Mouse (Mus musculus) lung, postnatal 0 days (tissue): ENCODE measurements at regions not wholly inside any gene's neighbourhood (a gene's known extent, or its start where the extent isn't known, plus 50 kb on each side); places are given as distances from the start of the nearest gene placed in this dataset.

Experiments
- ATAC-seq: fragments of 200-750 bp; cut with Nextera tagmentation; 2 replicates; pipeline ENCODE4 v1.8.0; 2017; ENCODE audit warnings: moderate library complexity
- DNase-seq: peaks from one replicate; pipeline ENCODE4 v3.0.0-alpha.2; 2016; ENCODE audit warnings: low spot score
- H3K27ac ChIP-seq: fragments of 300-500 bp; sonication (generic); 2 replicates; pipeline ENCODE4 v1.5.1; 2014; ENCODE audit warnings: antibody characterized with exemption, mild to moderate bottlenecking, low read length, mixed read lengths
- H3K27me3 ChIP-seq: fragments of 300-500 bp; sonication (generic); replicated peaks from 2 replicates; pipeline ENCODE4 v1.6.1; 2014; ENCODE audit warnings: low read length, mixed read lengths; ENCODE audit not compliant: insufficient read depth
- H3K36me3 ChIP-seq: fragments of 300-500 bp; sonication (generic); 2 replicates; pipeline ENCODE4 v1.6.1; 2014; ENCODE audit warnings: low read length, mixed read lengths; ENCODE audit not compliant: insufficient read depth
- H3K4me1 ChIP-seq: fragments of 300-500 bp; sonication (generic); 2 replicates; pipeline ENCODE4 v1.6.1; 2014; ENCODE audit warnings: antibody characterized with exemption, low read depth, low read length, mixed read lengths; ENCODE audit not compliant: insufficient read depth
- H3K4me2 ChIP-seq: fragments of 300-500 bp; sonication (generic); replicated peaks from 2 replicates; pipeline ENCODE4 v1.6.1; 2014; ENCODE audit warnings: low read depth, mild to moderate bottlenecking, low read length, moderate library complexity, mixed read lengths
- H3K4me3 ChIP-seq: fragments of 300-500 bp; sonication (generic); 2 replicates; pipeline ENCODE4 v1.5.1; 2014; ENCODE audit warnings: low read depth, low read length
- H3K9ac ChIP-seq: fragments of 300-500 bp; sonication (generic); replicated peaks from 2 replicates; pipeline ENCODE4 v1.6.1; 2014; ENCODE audit warnings: low read depth, mild to moderate bottlenecking
- H3K9me3 ChIP-seq: fragments of 300-500 bp; sonication (generic); 2 replicates; pipeline ENCODE4 v1.6.1; 2016; ENCODE audit warnings: low read length, mixed read lengths
- CTCF ChIP-seq: IDR thresholded peaks from 2 replicates; pipeline ENCODE4 v1.5.1; 2016; ENCODE audit warnings: antibody characterized with exemption, mild to moderate bottlenecking
- EP300 ChIP-seq: IDR thresholded peaks from 2 replicates; pipeline ENCODE4 v1.6.1; 2016; ENCODE audit warnings: antibody characterized with exemption, mild to moderate bottlenecking, control low read depth
- WGBS: fragments of 180-500 bp; shearing (Covaris S2); extraction: QIAGEN DNeasy Blood & Tissue Kit; methylation state at CpG from one replicate; pipeline ENCODE4 v1.1.7; 2014; 5-methylcytosine and 5-hydroxymethylcytosine counted together

DNA sequence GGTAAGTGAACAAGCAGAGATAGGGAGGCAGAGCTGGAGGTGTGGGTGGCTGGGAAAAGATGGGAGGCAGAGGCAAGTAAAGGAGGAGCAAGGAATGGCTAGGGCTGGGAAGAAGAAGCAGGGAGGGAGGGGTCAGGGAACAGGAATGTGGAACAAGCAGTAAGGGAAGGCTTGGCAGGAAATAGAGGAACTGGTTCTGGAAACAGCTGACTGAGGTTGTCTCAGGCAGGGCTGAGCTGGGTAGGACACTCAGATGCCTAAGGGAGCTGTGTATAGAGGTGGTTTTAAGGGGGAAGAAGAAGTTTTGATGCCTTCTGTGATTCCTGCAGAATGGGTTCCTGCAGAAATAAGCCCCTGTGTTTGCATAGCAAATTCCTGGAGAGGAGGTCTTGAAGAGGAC, 92.7 kb downstream of the Nucb2 start:
- Histone ChIP-seq H3K9ac (no peak overlapping the region), H3K9me3 (no peaks in the 10 kb centered on the region), H3K4me2 (no peak overlapping the region), H3K4me3 (no peak overlapping the region), H3K4me1 (no peaks in the 10 kb centered on the region), H3K36me3 (no peaks in the 10 kb centered on the region), H3K27ac (no peak overlapping the region), H3K27me3 (no peaks in the 10 kb centered on the region)
- DNase-seq: peak; percentile 24
- ATAC-seq: no peak
- no peak for TF ChIP-seq EP300
- no peak for TF ChIP-seq CTCF

DNA sequence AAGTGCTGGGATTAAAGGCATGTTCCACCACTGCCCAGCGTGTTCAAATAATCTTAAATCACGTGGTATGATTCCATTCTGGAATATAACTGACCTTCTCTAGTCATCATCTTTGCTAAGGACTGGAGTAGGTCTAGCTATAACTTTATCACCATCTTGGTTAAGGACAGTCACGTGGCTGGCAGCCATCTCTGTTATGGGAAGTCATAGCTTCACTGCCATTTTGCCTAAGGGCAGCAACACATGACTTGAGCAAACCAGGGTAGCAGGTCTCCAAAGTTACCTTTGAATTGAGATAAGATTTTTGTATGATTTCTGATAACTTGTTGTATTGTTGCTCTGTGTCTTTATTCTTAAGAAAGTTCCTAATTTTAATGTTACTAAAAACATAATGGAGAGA, 96.2 kb downstream of the Nucb2 start:
- WGBS: 82% methylated on average over 3 of the region's 3 CpGs
- no peak overlapping the region for H3K4me2 ChIP-seq
- TF ChIP-seq EP300: no peak
- no peak for TF ChIP-seq CTCF
- H3K4me1 ChIP-seq: no peaks in the 10 kb centered on the region
- ATAC-seq (no peak), DNase-seq (no peak)
- no peaks in the 10 kb centered on the region for H3K9me3 ChIP-seq
- H3K36me3 ChIP-seq: no peaks in the 10 kb centered on the region
- no peaks in the 10 kb centered on the region for H3K27me3 ChIP-seq
- no peak overlapping the region for H3K27ac ChIP-seq
- H3K9ac ChIP-seq: no peak overlapping the region
- no peak overlapping the region for H3K4me3 ChIP-seq

- ATAC-seq (peak; percentile 44; the same call in 1 of the 2 replicates), DNase-seq (peak; percentile 41)
- Histone ChIP-seq H3K9me3 (no peaks in the 10 kb centered on the region), H3K9ac (no peak overlapping the region), H3K36me3 (no peaks in the 10 kb centered on the region), H3K27ac (no peak overlapping the region), H3K4me3 (no peak overlapping the region), H3K4me2 (no peak overlapping the region), H3K27me3 (no peaks in the 10 kb centered on the region), H3K4me1 (no peaks in the 10 kb centered on the region; the same call in 1 of the 2 replicates)
- WGBS: 61% methylated on average over 6 of the region's 6 CpGs
- TF ChIP-seq CTCF: no peak
- no peak for TF ChIP-seq EP300
Measured at GRCm38 (mm10) chr7:116603167-116603839, 99.1 kb downstream of the Nucb2 start.

DNA sequence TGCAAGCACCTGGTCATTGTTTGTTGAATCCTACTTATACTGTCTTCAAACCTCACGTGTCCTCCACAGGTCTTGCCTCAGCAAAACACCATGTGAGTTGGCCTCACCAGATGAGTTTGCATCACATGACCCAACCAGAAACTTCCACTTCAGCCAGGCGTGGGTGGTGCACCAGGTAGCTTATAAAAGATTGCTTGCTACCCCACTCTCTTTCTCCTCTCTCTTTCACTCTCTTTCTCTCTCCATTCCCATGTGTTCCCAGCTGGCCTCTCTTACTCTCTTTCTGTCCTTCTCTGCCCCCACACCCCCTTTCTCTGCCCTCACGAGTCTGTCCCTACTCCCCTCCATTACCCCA, 99.6 kb downstream of the Nucb2 start:
- DNase-seq (no peak), ATAC-seq (no peak)
- 68% methylated on average over 3 of the region's 3 CpGs for WGBS
- H3K4me2 ChIP-seq: no peak overlapping the region
- no peaks in the 10 kb centered on the region for H3K27me3 ChIP-seq
- no peak overlapping the region for H3K27ac ChIP-seq
- H3K4me1 ChIP-seq: no peaks in the 10 kb centered on the region; the same call in 1 of the 2 replicates
- no peak overlapping the region for H3K4me3 ChIP-seq
- no peaks in the 10 kb centered on the region for H3K36me3 ChIP-seq
- no peak overlapping the region for H3K9ac ChIP-seq
- TF ChIP-seq CTCF: no peak
- no peak for TF ChIP-seq EP300
- no peaks in the 10 kb centered on the region for H3K9me3 ChIP-seq

GRCm38 (mm10) chr7:116606255-116606654, 102.1 kb downstream of the Nucb2 start:
- TF ChIP-seq EP300: no peak
- no peak for TF ChIP-seq CTCF
- Histone ChIP-seq H3K4me3 (no peak overlapping the region), H3K9me3 (no peaks in the 10 kb centered on the region), H3K4me1 (no peaks in the 10 kb centered on the region; the same call in 1 of the 2 replicates), H3K9ac (no peak overlapping the region), H3K27ac (no peak overlapping the region), H3K4me2 (no peak overlapping the region), H3K36me3 (no peaks in the 10 kb centered on the region), H3K27me3 (no peaks in the 10 kb centered on the region)
- no peak for ATAC-seq
- 61% methylated on average over 6 of the region's 6 CpGs for whole genome bisulfite sequencing
- DNase-seq: no peak

GRCm38 (mm10) chr7:116606751-116607483, 102.7 kb downstream of the Nucb2 start:
- Histone ChIP-seq H3K9me3 (no peaks in the 10 kb centered on the region), H3K4me1 (no peaks in the 10 kb centered on the region; the same call in 1 of the 2 replicates), H3K27ac (no peak overlapping the region), H3K4me3 (no peak overlapping the region), H3K9ac (no peak overlapping the region), H3K27me3 (no peaks in the 10 kb centered on the region), H3K4me2 (no peak overlapping the region), H3K36me3 (no peaks in the 10 kb centered on the region)
- no peak for DNase-seq
- TF ChIP-seq CTCF: no peak
- no peak for TF ChIP-seq EP300
- 63% methylated on average over 6 of the region's 6 CpGs for WGBS
- ATAC-seq: no peak
